In the genomic region with DNA sequence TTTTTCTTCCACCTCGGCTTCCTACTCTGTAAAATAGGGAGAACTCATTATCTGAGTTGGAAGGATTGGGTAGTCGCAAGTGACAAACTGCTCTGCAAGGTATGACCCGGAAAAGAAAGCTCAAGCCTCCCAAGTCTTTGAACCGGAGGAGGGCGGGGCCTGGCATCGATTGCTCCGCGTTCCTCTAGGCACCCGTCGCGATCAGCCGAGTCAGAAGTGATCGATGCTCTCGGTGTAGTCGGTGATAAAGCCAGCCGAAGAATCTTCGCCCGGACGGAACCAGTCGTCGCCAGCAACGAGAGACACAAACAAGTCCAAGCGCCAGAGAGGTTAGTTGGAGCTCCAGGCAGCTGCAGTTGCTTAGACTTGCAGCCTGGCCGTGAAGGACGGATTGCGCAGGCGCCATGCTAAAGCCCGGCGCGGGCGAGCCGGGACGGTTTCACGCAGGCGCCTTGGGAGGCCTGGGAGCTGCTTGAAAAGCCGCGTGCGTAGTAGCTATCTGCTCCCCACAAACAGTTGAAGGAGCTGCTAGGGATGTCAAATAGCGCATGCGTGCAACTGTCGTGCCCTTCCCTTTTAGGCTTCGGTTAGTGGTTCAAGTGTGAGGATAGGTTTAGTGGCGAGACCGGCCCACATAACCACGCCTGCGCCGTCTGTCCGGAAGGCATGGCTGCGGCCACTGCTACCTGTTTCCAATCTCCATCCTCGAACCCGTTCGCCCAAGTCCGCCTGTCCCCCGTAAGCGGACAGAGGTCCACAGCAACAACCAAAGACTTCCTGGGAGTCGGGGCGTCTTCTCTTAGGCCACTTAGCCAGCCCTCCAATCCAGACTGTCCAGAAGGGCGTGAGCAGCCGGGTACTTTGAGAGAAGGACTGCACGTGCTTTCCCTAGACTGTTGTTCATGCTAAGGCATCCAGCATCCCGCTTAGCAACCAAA, we compare ENCODE assay signal across 8 mouse cellular contexts. TPM values are rescaled to one million over a fixed set of nuclear protein-coding genes. Genes with fewer than 3 reads are reported as not detected.
DNase-seq lines count a peak whose midpoint lies in the region; ATAC-seq lines count a peak whose summit lies in the region.

A gene (plus strand): TSS at position 213 of the 938 bp plus-strand sequence.

- peak within 1 kb of the TSS; percentile 58 to 82 for H3K4me3 ChIP-seq in heart, embryonic 14.5 days (ENCODE audit: control insufficient read depth in 1 of 2, insufficient read depth in 1 of 2, low read depth in 1 of 2, low read length in 2 of 2)
- peak within 1 kb of the TSS; percentile 70 for H3K4me3 ChIP-seq in liver, embryonic 13.5 days (replicated peaks)
- peak within 1 kb of the TSS; percentile 69 for H3K4me3 ChIP-seq in stomach, embryonic 16.5 days (replicated peaks; ENCODE audit: low read length)

- H3K9ac ChIP-seq in heart, embryonic 14.5 days (ENCODE audit: low read length) = peak within 1 kb of the TSS; percentile 78
- peak within 1 kb of the TSS; percentile 80 for H3K9ac ChIP-seq in liver, embryonic 13.5 days
- peak within 1 kb of the TSS; percentile 88 for H3K9ac ChIP-seq in stomach, embryonic 16.5 days (ENCODE audit: low read length)

- ATAC-seq in CD4-positive, CD25-positive, alpha-beta regulatory T cell, adult 4 months = peak; percentile 92
- ATAC-seq in heart, embryonic 14.5 days (ENCODE audit: insufficient number of reproducible peaks, insufficient read depth, low FRiP score, low read depth) = peak; percentile 94
- ATAC-seq in liver, embryonic 13.5 days (ENCODE audit: low read depth) = peak; percentile 97
- ATAC-seq in stomach, embryonic 16.5 days (ENCODE audit: insufficient read depth, low FRiP score) = peak; percentile 95

- peak within 1 kb of the TSS; percentile 93 to 99 for H3K27ac ChIP-seq in heart, embryonic 14.5 days (replicated peaks in 1 of 2; ENCODE audit: control insufficient read depth in 1 of 2, insufficient read depth in 1 of 2, low read depth in 2 of 2, low read length in 2 of 2)
- H3K27ac ChIP-seq in liver, embryonic 13.5 days = peak within 1 kb of the TSS; percentile 96
- H3K27ac ChIP-seq in stomach, embryonic 16.5 days (ENCODE audit: low read length) = peak within 1 kb of the TSS; percentile 98

- H3K4me1 ChIP-seq in heart, embryonic 14.5 days (ENCODE audit: control insufficient read depth in 2 of 2, insufficient read depth in 2 of 2, low read length in 2 of 2) = peaks cover 11% of the 10 kb centered on the region in 2 experiments; a peak in 3 of 4 replicates
- peaks cover 66% of the 10 kb centered on the region for H3K4me1 ChIP-seq in liver, embryonic 13.5 days (replicated peaks)
- H3K4me1 ChIP-seq in stomach, embryonic 16.5 days (ENCODE audit: control insufficient read depth, insufficient read depth, low read length) = peaks cover 15% of the 10 kb centered on the region

- H3K36me3 ChIP-seq in heart, embryonic 14.5 days (ENCODE audit: control insufficient read depth, insufficient read depth, low read length) = no peaks in the 10 kb centered on the region
- H3K36me3 ChIP-seq in liver, embryonic 13.5 days = peaks cover 12% of the 10 kb centered on the region
- H3K36me3 ChIP-seq in stomach, embryonic 16.5 days (ENCODE audit: control insufficient read depth, insufficient read depth, low read length) = no peaks in the 10 kb centered on the region

- 3% methylated on average over 61 of the region's 61 CpGs for WGBS in heart, embryonic 14.5 days
- 2% methylated on average over 61 of the region's 61 CpGs for WGBS in liver, embryonic 13.5 days (ENCODE audit: insufficient replicate concordance)
- WGBS in stomach, embryonic 16.5 days = 1% methylated on average over 61 of the region's 61 CpGs

- H3K9me3 ChIP-seq in heart, embryonic 14.5 days (ENCODE audit: control insufficient read depth, low read length) = no peaks in the 10 kb centered on the region
- H3K9me3 ChIP-seq in liver, embryonic 13.5 days (replicated peaks) = no peaks in the 10 kb centered on the region
- H3K9me3 ChIP-seq in stomach, embryonic 16.5 days (replicated peaks; ENCODE audit: control insufficient read depth, low read length) = no peaks in the 10 kb centered on the region

- H3K4me2 ChIP-seq in heart, embryonic 14.5 days (ENCODE audit: low read length) = peak within 1 kb of the TSS; percentile 80
- peak within 1 kb of the TSS; percentile 83 for H3K4me2 ChIP-seq in liver, embryonic 13.5 days
- peak within 1 kb of the TSS; percentile 93 for H3K4me2 ChIP-seq in stomach, embryonic 16.5 days (ENCODE audit: low read depth, low read length)

- H3K27me3 ChIP-seq in heart, embryonic 14.5 days (ENCODE audit: control insufficient read depth, insufficient read depth, low read length) = no peaks in the 10 kb centered on the region
- no peaks in the 10 kb centered on the region for H3K27me3 ChIP-seq in liver, embryonic 13.5 days
- H3K27me3 ChIP-seq in stomach, embryonic 16.5 days (ENCODE audit: control insufficient read depth, insufficient read depth, low read length) = no peaks in the 10 kb centered on the region

- peak; percentile 98 for DNase-seq in c-Kit-negative CD71-positive TER-119-positive erythroid progenitor cells, embryonic 14.5 days (ENCODE audit: low read depth, low spot score)
- DNase-seq in fibroblast of lung, adult 2 months (ENCODE audit: low read depth) = peak; percentile 90
- peak; percentile 96 for DNase-seq in kidney, postnatal 14 days
- peak; percentile 94 for DNase-seq in liver, embryonic 13.5 days
- DNase-seq in neural tube, embryonic 10.5 days (ENCODE audit: extremely low spot score, low spot score) = peak; percentile 94

RNA-seq across cellular contexts. Expression of the gene that starts here (rescaled TPM):
- 10 to 100 TPM in 1 of 2 experiments, 1 to 10 TPM in 1; 4.5 to 10.9 TPM for polyA plus RNA-seq in CD4-positive, CD25-positive, alpha-beta regulatory T cell, adult 4 months (2017; shearing (Covaris generic))
- polyA plus RNA-seq in heart, embryonic 14.5 days (2014; fragmentation: Nextera tagmentation; extraction: Ambion mirVana) = 5.5 and 5.7 TPM in 2 replicates
- 8.6 and 9.1 TPM in 2 replicates for polyA plus RNA-seq in liver, embryonic 13.5 days (2015; fragmentation: Nextera tagmentation; extraction: Ambion mirVana)
- 8.2 and 8.7 TPM in 2 replicates for polyA plus RNA-seq in stomach, embryonic 16.5 days (2015; fragmentation: Nextera tagmentation; extraction: Ambion mirVana)

Comparison
In these comparisons a context has a peak if more than half of its experiments do, and no peak if none do; other contexts are left out.
1. Peak in every context shown above with its lines: DNase-seq, ATAC-seq, H3K4me3 ChIP-seq and H3K27ac ChIP-seq.